Mouse (Mus musculus): ENCODE data around the gene Mybphl. TPM values are rescaled to one million over a fixed set of nuclear protein-coding genes. Genes with fewer than 3 reads are reported as not detected.

Gene Mybphl
- 0.14 TPM in 1 of 2 replicates, not detected in the other for polyA plus RNA-seq (2015; fragmentation: Nextera tagmentation; extraction: Ambion mirVana)

- ATAC-seq (ENCODE audit: low FRiP score, low TSS enrichment) = no peak
These were observed at the start of gene Mybphl for GRCm38 (mm10) chr3:108364270-108364995. Gene Mybphl, plus strand, starts transcription at chr3:108364911.

DNA sequence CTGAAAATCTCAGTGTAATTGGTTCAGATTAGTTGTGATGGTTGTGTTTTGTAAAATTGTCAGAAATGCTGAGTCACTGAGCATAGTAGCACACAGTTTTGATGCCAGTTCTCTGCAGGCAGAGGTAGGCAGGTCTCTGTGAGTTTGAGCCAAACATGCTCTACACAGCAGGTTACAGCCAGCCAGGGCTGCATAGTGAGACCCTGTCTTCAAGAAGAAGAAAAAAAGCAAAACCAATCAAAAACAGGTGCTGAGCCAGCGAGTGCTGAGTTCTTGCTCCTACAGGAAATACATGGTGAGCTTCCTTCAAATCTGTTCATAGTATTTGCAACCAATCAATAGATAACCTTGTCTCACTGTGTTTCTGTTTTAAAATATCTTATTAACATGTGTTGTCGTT lies 46.2 kb upstream of the Mybphl start:
- Histone ChIP-seq H3K36me3 (ENCODE audit: insufficient read depth, low read length) (no peaks in the 10 kb centered on the region), H3K9ac (replicated peaks; ENCODE audit: low read length) (no peak overlapping the region), H3K27me3 (ENCODE audit: insufficient read depth, low read length) (no peaks in the 10 kb centered on the region), H3K4me1 (ENCODE audit: insufficient read depth, low read length) (no peaks in the 10 kb centered on the region), H3K9me3 (ENCODE audit: low read length) (no peaks in the 10 kb centered on the region), H3K4me3 (ENCODE audit: low read length) (no peak overlapping the region), H3K27ac (ENCODE audit: low read length) (no peak overlapping the region), H3K4me2 (replicated peaks; ENCODE audit: low read depth, low read length) (no peak overlapping the region)
- no peak for ATAC-seq (ENCODE audit: low FRiP score, low TSS enrichment)
- WGBS = 72% methylated on average over 2 of the region's 2 CpGs

More at GRCm38 (mm10) chr3:108364270-108364995, at the start of gene Mybphl:
- H3K9me3 ChIP-seq (ENCODE audit: low read length) = no peaks in the 10 kb centered on the region
- no peak within 1 kb of the TSS for H3K4me3 ChIP-seq (ENCODE audit: low read length)
- no peaks in the 10 kb centered on the region for H3K27me3 ChIP-seq (ENCODE audit: insufficient read depth, low read length)
- peaks cover 9% of the 10 kb centered on the region for H3K4me1 ChIP-seq (ENCODE audit: insufficient read depth, low read length)
- 62% methylated on average over 9 of the region's 9 CpGs for WGBS
- no peaks in the 10 kb centered on the region for H3K36me3 ChIP-seq (ENCODE audit: insufficient read depth, low read length)
- H3K9ac ChIP-seq (replicated peaks; ENCODE audit: low read length) = no peak within 1 kb of the TSS
- no peak within 1 kb of the TSS for H3K4me2 ChIP-seq (replicated peaks; ENCODE audit: low read depth, low read length)
- no peak within 1 kb of the TSS for H3K27ac ChIP-seq (ENCODE audit: low read length)

GRCm38 (mm10) chr3:108321671-108322070 lies 43.0 kb upstream of the Mybphl start:
- Histone ChIP-seq H3K9ac (replicated peaks; ENCODE audit: low read length) (no peak overlapping the region), H3K4me2 (replicated peaks; ENCODE audit: low read depth, low read length) (no peak overlapping the region), H3K4me1 (ENCODE audit: insufficient read depth, low read length) (no peaks in the 10 kb centered on the region), H3K36me3 (ENCODE audit: insufficient read depth, low read length) (no peaks in the 10 kb centered on the region), H3K27me3 (ENCODE audit: insufficient read depth, low read length) (no peaks in the 10 kb centered on the region), H3K27ac (ENCODE audit: low read length) (no peak overlapping the region), H3K9me3 (ENCODE audit: low read length) (no peaks in the 10 kb centered on the region), H3K4me3 (ENCODE audit: low read length) (no peak overlapping the region)
- no peak for ATAC-seq (ENCODE audit: low FRiP score, low TSS enrichment)
- 80% methylated on average over 4 of the region's 4 CpGs for WGBS

GRCm38 (mm10) chr3:108322136-108322535 lies 42.6 kb upstream of the Mybphl start:
- H3K36me3 ChIP-seq (ENCODE audit: insufficient read depth, low read length) = no peaks in the 10 kb centered on the region
- no peak overlapping the region for H3K4me2 ChIP-seq (replicated peaks; ENCODE audit: low read depth, low read length)
- no peaks in the 10 kb centered on the region for H3K9me3 ChIP-seq (ENCODE audit: low read length)
- no peaks in the 10 kb centered on the region for H3K4me1 ChIP-seq (ENCODE audit: insufficient read depth, low read length)
- WGBS = 77% methylated on average over 4 of the region's 4 CpGs
- H3K27me3 ChIP-seq (ENCODE audit: insufficient read depth, low read length) = no peaks in the 10 kb centered on the region
- no peak for ATAC-seq (ENCODE audit: low FRiP score, low TSS enrichment)
- H3K4me3 ChIP-seq (ENCODE audit: low read length) = no peak overlapping the region
- no peak overlapping the region for H3K9ac ChIP-seq (replicated peaks; ENCODE audit: low read length)
- no peak overlapping the region for H3K27ac ChIP-seq (ENCODE audit: low read length)

- Histone ChIP-seq H3K9ac (replicated peaks; ENCODE audit: low read length) (no peak overlapping the region), H3K36me3 (ENCODE audit: insufficient read depth, low read length) (no peaks in the 10 kb centered on the region), H3K4me3 (ENCODE audit: low read length) (no peak overlapping the region), H3K4me1 (ENCODE audit: insufficient read depth, low read length) (no peaks in the 10 kb centered on the region), H3K9me3 (ENCODE audit: low read length) (no peaks in the 10 kb centered on the region), H3K27me3 (ENCODE audit: insufficient read depth, low read length) (no peaks in the 10 kb centered on the region), H3K27ac (ENCODE audit: low read length) (no peak overlapping the region), H3K4me2 (replicated peaks; ENCODE audit: low read depth, low read length) (no peak overlapping the region)
- 81% methylated on average over 3 of the region's 3 CpGs for WGBS
- ATAC-seq (ENCODE audit: low FRiP score, low TSS enrichment) = no peak; the same call in 1 of the 2 replicates
These were observed 41.7 kb upstream of the Mybphl start for GRCm38 (mm10) chr3:108322962-108323361.

DNA sequence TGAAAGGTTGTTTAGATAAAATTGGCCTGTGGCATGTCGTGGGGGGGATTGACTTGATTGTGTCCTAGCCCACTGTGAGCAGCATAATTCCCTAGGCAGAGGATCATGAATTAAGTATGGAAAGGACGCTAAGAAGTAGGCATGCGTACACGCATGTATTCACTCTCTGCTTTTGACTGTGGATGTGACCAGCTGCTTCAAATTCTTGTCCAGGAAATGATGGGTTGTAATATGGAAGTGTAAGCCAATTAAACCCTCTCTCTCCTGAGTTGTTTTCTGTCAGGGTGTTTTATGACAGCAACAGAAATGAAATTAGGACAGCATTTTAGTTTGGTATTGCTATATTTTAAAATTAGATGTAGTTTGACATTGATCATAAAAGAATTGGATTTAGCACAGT lies 39.9 kb upstream of the Mybphl start:
- WGBS = 86% methylated on average over 4 of the region's 4 CpGs
- ATAC-seq (ENCODE audit: low FRiP score, low TSS enrichment) = no peak

GRCm38 (mm10) chr3:108325521-108325920 lies 39.2 kb upstream of the Mybphl start:
- no peaks in the 10 kb centered on the region for H3K36me3 ChIP-seq (ENCODE audit: insufficient read depth, low read length)
- H3K27me3 ChIP-seq (ENCODE audit: insufficient read depth, low read length) = no peaks in the 10 kb centered on the region
- WGBS = 84% methylated on average over 9 of the region's 9 CpGs
- no peak overlapping the region for H3K9ac ChIP-seq (replicated peaks; ENCODE audit: low read length)
- peaks cover 6% of the 10 kb centered on the region; the same call in 1 of the 2 replicates for H3K4me1 ChIP-seq (ENCODE audit: insufficient read depth, low read length)
- H3K4me2 ChIP-seq (replicated peaks; ENCODE audit: low read depth, low read length) = no peak overlapping the region
- no peak for ATAC-seq (ENCODE audit: low FRiP score, low TSS enrichment)
- no peaks in the 10 kb centered on the region for H3K9me3 ChIP-seq (ENCODE audit: low read length)
- no peak overlapping the region for H3K27ac ChIP-seq (ENCODE audit: low read length)
- no peak overlapping the region for H3K4me3 ChIP-seq (ENCODE audit: low read length)

More for the DNA sequence above, 39.9 kb upstream of the Mybphl start:
- Histone ChIP-seq H3K36me3 (ENCODE audit: insufficient read depth, low read length) (no peaks in the 10 kb centered on the region), H3K4me1 (ENCODE audit: insufficient read depth, low read length) (peaks cover 6% of the 10 kb centered on the region; the same call in 1 of the 2 replicates), H3K27ac (ENCODE audit: low read length) (no peak overlapping the region), H3K9ac (replicated peaks; ENCODE audit: low read length) (no peak overlapping the region), H3K9me3 (ENCODE audit: low read length) (no peaks in the 10 kb centered on the region), H3K4me3 (ENCODE audit: low read length) (no peak overlapping the region), H3K27me3 (ENCODE audit: insufficient read depth, low read length) (no peaks in the 10 kb centered on the region), H3K4me2 (replicated peaks; ENCODE audit: low read depth, low read length) (no peak overlapping the region)

GRCm38 (mm10) chr3:108327275-108327674 lies 37.4 kb upstream of the Mybphl start:
- Histone ChIP-seq H3K4me3 (ENCODE audit: low read length) (no peak overlapping the region), H3K4me2 (replicated peaks; ENCODE audit: low read depth, low read length) (no peak overlapping the region), H3K4me1 (ENCODE audit: insufficient read depth, low read length) (peaks cover 6% of the 10 kb centered on the region; the same call in 1 of the 2 replicates), H3K36me3 (ENCODE audit: insufficient read depth, low read length) (peaks cover 6% of the 10 kb centered on the region; the same call in 1 of the 2 replicates), H3K27me3 (ENCODE audit: insufficient read depth, low read length) (no peaks in the 10 kb centered on the region), H3K9me3 (ENCODE audit: low read length) (no peaks in the 10 kb centered on the region), H3K9ac (replicated peaks; ENCODE audit: low read length) (no peak overlapping the region), H3K27ac (ENCODE audit: low read length) (no peak overlapping the region)
- 91% methylated on average over 8 of the region's 8 CpGs for WGBS
- ATAC-seq (ENCODE audit: low FRiP score, low TSS enrichment) = no peak

- no peaks in the 10 kb centered on the region for H3K27me3 ChIP-seq (ENCODE audit: insufficient read depth, low read length)
- peaks cover 11% of the 10 kb centered on the region; the same call in 1 of the 2 replicates for H3K36me3 ChIP-seq (ENCODE audit: insufficient read depth, low read length)
- H3K4me1 ChIP-seq (ENCODE audit: insufficient read depth, low read length) = peaks cover 6% of the 10 kb centered on the region; the same call in 1 of the 2 replicates
- no peak overlapping the region for H3K9ac ChIP-seq (replicated peaks; ENCODE audit: low read length)
- WGBS = 63% methylated on average over 3 of the region's 3 CpGs
- no peaks in the 10 kb centered on the region for H3K9me3 ChIP-seq (ENCODE audit: low read length)
- H3K4me2 ChIP-seq (replicated peaks; ENCODE audit: low read depth, low read length) = no peak overlapping the region
- H3K27ac ChIP-seq (ENCODE audit: low read length) = peak overlapping the region; percentile 30
- no peak for ATAC-seq (ENCODE audit: low FRiP score, low TSS enrichment)
- no peak overlapping the region for H3K4me3 ChIP-seq (ENCODE audit: low read length)
These were observed 36.8 kb upstream of the Mybphl start for GRCm38 (mm10) chr3:108327916-108328315.

GRCm38 (mm10) chr3:108328441-108328841 lies 36.3 kb upstream of the Mybphl start:
- Histone ChIP-seq H3K4me1 (ENCODE audit: insufficient read depth, low read length) (peaks cover 6% of the 10 kb centered on the region; the same call in 1 of the 2 replicates), H3K36me3 (ENCODE audit: insufficient read depth, low read length) (peaks cover 11% of the 10 kb centered on the region; the same call in 1 of the 2 replicates), H3K27ac (ENCODE audit: low read length) (peak overlapping the region; percentile 30), H3K9me3 (ENCODE audit: low read length) (no peaks in the 10 kb centered on the region), H3K4me3 (ENCODE audit: low read length) (no peak overlapping the region), H3K27me3 (ENCODE audit: insufficient read depth, low read length) (no peaks in the 10 kb centered on the region), H3K4me2 (replicated peaks; ENCODE audit: low read depth, low read length) (no peak overlapping the region), H3K9ac (replicated peaks; ENCODE audit: low read length) (no peak overlapping the region)
- WGBS = 41% methylated on average over 9 of the region's 9 CpGs
- peak; percentile 57; the same call in 1 of the 2 replicates for ATAC-seq (ENCODE audit: low FRiP score, low TSS enrichment)

Data from kidney, embryonic 16.5 days (tissue).